Mouse (Mus musculus) left cerebral cortex, adult 18-20 months (tissue): Measurements from ENCODE around the gene Pamr1. TPM values are rescaled to one million over a fixed set of nuclear protein-coding genes. Genes with fewer than 3 reads are reported as not detected.

ENCODE experiments used
- DNase-seq, 2 experiments: peaks; one replicate each; pipeline ENCODE4 v3.0.0; 2021 to 2022; ENCODE audit warnings: low spot score in 2 of 2, mixed read lengths in 1 of 2
- long read RNA-seq, 2 experiments: library from polyadenylated mRNA; stranded (forward); transcript quantifications; one replicate each; pipeline ENCODE4 v2.0.0; 2021
- total RNA-seq, 2 experiments: library from RNA; stranded (reverse); gene quantifications; 2 replicates each; pipeline ENCODE4 v1.2.3; 2021

Pamr1 gene
- total RNA-seq: 10 to 100 TPM; 42.7 to 50.1 TPM
- long read RNA-seq, experiment 1, transcript Pamr1-201 (11 exons, 2,864 nt): major isoform, 69 of 92 reads
- long read RNA-seq, experiment 1, partial matches to known transcripts: 9 of 92 reads
- long read RNA-seq, experiment 1, other reads (novel, unspliced or antisense): 13 of 92 reads
- long read RNA-seq, experiment 2, transcript Pamr1-201 (11 exons, 2,864 nt): major isoform, 39 of 56 reads
- long read RNA-seq, experiment 2, partial matches to known transcripts: 7 of 56 reads
- long read RNA-seq, experiment 2, other reads (novel, unspliced or antisense): 10 of 56 reads

- DNase-seq: peak; percentile 22 to 41
Measured at GRCm38 (mm10) chr2:102549611-102550266, at the start of gene Pamr1. Gene Pamr1 (plus strand): TSS chr2:102550012.

DNA sequence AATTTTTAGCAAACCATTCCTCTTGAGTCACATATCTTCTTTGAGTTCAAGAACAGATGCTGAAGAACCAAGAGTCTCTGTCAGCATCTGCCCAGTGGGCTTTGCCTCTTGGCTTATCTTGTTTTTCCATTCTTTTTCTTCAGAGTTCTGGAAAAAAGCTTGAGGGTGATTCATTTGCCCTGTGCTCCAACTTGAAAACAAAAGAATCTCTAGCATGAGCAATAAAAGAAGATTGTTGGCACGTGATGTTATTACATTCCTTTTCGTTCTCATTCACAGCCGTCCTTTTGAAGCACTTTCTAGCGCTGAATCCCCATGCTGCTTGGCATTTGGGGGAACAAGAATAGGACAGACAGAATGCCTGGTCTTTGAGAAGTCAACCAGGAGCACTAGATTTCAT is 42.2 kb upstream of the Pamr1 start:
- no peak for DNase-seq

- DNase-seq: no peak
Measured at GRCm38 (mm10) chr2:102508154-102508553, 41.7 kb upstream of the Pamr1 start.

DNA sequence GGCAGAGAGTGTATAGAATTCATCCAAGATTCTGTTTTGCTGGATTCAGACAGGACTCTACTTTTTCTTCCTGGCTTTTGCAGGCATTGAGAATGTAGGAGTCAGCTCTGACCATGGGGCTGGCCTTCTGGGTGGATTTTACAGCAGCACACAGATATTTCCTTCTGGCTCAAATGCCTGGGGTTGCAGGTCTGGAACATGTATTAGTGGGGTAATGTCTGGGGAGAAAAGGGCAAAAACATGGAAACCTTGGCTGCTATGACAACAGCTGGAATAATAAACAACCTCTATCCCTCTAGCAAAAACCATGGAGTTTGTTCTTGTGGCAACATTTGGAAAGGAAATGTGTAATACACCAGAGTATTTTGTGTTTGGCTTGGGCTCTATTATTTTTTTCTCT is 29.9 kb upstream of the Pamr1 start:
- no peak for DNase-seq

DNA sequence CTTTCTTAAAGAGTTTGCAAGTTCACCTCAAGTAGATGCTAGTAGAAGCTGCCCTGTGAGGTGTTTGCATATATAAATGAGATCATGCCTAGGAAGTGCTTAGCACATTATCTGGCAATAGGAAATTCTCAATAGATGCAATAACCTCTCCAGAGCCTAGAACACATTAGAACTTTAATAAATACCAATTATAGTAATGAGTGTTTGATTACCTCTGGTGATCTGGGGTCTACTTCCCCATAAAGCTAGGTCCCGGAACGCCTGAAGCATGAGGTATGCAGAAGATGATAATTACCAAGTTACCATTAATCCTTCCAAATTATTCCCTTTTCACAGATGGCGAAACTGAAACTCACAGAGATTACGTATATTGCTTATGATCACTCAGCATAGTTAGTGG is 22.2 kb upstream of the Pamr1 start:
- DNase-seq: no peak

- no peak for DNase-seq
Measured at GRCm38 (mm10) chr2:102533437-102533836, 16.4 kb upstream of the Pamr1 start.

DNA sequence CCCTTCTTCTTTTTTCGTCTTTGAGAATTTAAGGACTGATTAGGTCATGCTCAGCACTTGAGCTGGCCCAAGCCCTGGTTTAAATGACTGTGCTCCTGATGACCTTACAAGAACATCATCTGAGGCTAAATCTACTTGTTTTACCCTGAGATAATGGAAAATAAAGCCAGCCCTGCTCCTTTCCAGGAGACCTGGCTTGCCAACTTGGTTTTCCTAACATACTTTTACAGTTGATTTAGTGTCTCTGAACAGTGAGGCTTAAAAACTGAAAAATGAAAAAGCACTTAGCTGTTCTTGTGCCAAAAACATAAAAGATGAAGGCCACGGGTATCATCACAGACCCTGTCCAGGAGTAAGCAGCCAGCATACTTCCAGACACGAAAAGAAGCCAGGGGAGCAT is 13.0 kb upstream of the Pamr1 start:
- no peak for DNase-seq

- DNase-seq: no peak
Measured at GRCm38 (mm10) chr2:102540438-102541230, 9.2 kb upstream of the Pamr1 start.

GRCm38 (mm10) chr2:102541404-102542125 is 8.2 kb upstream of the Pamr1 start:
- no peak for DNase-seq

DNA sequence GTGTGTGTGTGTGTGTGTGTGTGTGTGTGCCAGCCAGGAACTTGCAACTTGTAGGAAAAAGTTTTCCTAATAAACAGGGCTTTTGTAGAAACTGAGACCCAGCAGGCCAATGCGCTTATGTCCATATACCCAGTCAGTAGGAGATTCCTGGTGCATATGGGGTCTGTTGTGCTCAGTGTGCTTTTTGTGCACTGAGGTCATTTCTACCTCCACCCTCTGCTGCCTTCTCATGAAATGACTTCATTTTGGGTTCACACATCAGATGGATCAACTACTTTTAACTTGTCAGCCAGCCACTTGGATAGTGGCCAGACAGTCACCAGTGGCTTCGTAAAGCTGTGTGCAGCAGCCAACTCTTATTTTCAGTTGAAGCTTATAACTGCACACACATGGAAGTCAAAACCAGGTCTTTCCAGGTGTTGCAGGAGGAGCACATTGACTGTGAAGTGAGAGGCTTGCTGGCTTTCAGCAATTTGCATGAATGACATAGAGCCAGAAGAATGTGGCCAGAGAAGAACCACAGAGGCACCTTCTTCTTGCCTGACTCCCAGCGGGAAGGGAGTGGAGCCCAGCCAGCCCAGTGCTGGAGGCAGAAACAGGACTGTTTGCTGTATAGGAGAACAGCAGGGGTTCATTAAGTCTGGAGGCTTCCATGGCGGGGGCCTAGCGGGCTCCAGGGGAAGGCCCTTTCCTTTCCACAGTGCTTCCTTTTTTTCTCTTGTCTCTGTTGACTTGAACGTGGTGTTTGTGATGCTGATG is 5.7 kb upstream of the Pamr1 start:
- no peak for DNase-seq

DNA sequence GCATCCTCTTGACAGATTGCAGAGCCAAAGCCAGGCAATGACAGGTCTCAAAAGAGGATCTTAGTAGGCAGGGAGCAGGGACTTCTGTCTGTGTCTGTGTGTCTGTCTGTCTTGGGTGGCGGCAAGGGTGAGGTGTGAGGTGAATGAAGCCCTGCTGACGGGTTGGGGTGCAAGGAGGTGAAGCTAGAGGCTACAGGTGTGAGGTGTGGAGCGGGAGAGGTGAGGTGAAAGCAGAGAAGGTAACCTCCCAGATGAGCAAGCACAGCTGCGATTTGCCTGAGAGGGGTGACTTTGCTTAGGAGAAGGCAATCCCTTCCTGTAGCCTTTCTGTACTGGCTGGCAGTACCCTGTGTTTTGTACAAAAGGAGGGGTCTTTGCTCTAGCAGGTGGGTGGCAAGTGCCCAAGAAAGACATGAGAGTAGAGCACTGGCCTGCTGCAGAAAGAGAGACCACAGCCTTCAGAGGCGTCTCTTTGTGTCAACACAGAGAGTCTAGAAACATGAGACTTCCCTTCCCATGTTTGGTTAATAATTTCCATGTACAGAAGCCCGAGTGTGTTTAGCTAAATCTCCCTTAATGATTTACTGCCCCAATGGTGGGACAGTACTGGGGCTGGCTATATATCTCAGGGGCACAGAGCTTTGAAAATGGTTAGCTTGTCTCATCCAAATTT is 1.2 kb downstream of the Pamr1 start:
- DNase-seq: no peak

GRCm38 (mm10) chr2:102551594-102551993 is 1.8 kb downstream of the Pamr1 start:
- DNase-seq: no peak

DNA sequence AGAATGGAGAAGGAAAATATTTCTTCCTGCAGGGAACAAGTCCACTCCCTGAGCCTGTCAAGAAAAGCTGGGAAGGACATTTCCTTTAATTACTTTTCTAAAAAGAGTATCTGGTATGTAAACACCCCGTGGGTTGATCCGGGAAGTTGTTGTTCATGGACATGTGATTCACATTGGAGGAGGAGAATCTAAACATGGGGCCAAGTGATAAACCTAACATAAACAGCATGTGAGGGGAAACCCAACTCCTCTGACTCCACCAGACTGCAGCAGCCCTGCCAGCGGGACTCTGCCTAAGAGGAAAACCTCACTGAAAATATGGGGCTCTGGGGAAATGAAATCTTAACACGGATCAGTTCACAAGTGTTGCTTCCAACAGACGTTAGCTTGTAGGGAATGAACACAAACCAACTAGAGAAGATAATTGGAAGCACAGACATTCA is 2.3 kb downstream of the Pamr1 start:
- DNase-seq: no peak

- DNase-seq: no peak
Measured at GRCm38 (mm10) chr2:102557085-102557484, 7.3 kb downstream of the Pamr1 start.

DNA sequence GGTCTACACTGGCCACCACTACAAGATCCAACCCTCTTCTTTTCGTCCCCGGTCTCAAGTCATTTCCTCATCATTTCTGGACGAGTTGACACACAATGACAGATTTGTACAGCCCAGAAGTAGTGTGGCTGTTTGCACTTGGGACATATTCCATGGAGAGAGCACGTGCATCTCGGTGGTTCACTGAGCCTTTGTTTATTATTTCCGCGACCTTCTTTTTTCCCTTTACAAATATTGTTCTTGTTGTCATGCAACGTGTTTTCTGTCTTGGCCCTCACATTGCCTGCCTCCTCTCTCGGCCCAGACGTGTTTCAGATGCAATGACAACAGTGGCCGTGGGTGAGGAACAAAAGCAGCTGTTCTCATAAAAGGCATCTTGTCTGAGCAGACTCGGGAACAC is 9.2 kb downstream of the Pamr1 start:
- DNase-seq: no peak

DNA sequence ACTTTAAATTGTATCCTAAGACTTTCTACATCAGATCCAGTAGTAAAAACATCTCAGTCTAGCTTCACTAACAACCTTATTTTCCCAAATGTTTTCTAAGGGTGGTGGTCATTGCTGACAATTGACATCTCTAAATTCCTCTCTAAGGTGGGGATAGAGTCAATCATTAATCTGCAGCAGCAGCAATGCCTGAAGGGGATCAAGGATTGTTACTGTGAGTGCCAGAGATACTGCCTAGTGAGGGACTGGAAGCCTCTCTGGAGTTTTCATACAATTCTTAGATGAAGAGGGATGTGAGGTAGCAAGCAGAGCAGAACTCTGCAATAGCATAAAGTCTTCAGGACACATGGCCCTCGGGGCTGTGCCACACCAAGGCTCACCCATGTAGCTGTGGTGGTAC is 14.0 kb downstream of the Pamr1 start:
- no peak for DNase-seq

DNA sequence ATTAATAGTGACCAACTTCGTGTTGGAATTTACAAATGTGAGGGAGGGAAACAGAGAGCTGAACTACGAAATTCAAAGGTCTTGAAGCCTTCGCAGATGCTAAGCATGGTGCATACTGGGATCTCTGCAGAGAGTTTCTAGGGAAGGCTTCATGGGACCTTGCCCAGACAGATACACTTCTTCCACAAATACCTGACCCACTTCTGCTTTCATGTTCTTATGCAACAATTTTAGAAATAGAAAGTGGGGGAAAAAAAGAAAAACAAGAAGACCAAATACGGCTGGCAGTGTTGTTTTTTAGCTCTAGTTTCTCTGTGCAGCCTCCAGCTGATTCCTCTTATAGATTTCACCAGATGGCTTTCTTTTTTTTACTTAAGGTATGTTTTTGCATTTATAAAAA is 29.4 kb downstream of the Pamr1 start:
- no peak for DNase-seq

GRCm38 (mm10) chr2:102589977-102590376 is 40.2 kb downstream of the Pamr1 start:
- peak; percentile 41 to 51 for DNase-seq

DNA sequence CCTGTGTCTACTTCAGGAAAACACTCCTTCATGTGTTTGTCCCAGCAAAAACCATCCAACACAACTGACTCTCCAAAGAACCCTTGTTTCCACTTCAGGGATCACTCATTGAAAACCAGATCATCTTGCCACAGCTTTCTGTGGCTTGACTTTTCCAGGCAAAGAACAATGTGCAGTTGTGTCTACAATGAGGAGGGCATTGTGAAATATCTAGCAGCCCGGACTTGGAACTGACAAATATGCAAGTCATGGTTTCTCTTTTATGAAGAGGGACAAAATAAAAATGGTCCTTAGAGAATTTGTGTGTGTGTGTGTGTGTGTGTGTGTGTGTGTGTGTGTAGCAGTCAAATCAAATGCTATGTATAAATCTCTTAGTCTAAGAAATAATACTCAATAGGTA is 44.7 kb downstream of the Pamr1 start:
- DNase-seq: no peak
